Mouse (Mus musculus) megakaryocyte progenitor cell, adult 5-6 weeks (primary cell): ENCODE results near the gene Ddah1. TPM values are rescaled to one million over a fixed set of nuclear protein-coding genes. Genes with fewer than 3 reads are reported as not detected.

Source experiments
- ATAC-seq: replicated peaks from 2 replicates; pipeline ENCODE4 v1.8.0; 2016; ENCODE audit warnings: mild to moderate bottlenecking, moderate TSS enrichment, inconsistent platforms; ENCODE audit not compliant: poor library complexity
- total RNA-seq, 2 experiments: library from RNA; stranded (forward) in 1 of 2; stranded (reverse) in 1 of 2; fragments of 157-497, 149-512 nt in 1 of 2; fragments of 200-1000 nt in 1 of 2; gene quantifications; 2 replicates each; pipeline versions ENCODE4 v1.2.3 to v1.2.4; 2015 to 2017

The Ddah1 gene
- total RNA-seq (2015), result not detected in 2 replicates
- total RNA-seq (2017), result not detected in 2 replicates

- peak; percentile 54 for ATAC-seq
These were observed at the start of gene Ddah1 for GRCm38 (mm10) chr3:145758561-145759378. Gene Ddah1, plus strand, starts transcription at chr3:145758675.

DNA sequence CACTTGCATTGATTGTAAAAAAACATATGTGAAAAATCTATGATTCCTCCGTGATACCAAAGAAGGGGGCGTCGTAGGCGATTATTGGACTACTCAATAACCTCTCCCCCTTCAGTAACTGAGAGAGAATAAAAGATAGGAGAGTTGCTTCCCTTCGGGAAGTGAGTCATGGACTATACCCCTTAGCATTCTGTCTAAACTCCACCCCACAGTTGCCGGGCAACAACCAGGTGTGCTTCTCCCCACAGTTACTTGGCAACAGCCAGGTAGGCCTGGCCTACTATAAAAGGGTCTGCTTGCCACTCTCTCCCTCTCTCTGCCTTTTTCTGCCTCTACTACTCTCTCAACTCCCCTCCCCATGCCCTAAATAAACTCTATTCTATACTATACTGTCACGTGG, 42.6 kb upstream of the Ddah1 start:
- ATAC-seq, result no peak

DNA sequence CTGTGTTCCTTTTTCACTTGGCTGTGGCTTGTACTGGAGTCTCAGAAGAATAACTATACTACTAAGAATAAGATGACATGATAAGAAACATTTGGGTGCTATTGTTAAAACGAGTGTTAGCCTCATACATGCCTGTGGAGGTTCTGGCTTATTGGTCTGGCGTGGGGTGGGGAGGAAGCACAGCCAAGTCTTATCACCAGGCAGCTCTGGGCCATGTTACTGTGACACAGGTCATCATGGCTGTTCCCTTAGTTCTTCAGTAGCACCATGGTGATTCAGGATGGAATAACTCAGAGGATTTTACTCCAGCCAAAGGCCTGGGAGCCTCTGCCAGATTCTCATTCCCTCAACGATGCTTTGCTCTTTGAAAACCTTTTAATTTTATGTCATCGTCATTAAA, 38.8 kb upstream of the Ddah1 start:
- ATAC-seq, result no peak

GRCm38 (mm10) chr3:145725078-145725477, 33.4 kb upstream of the Ddah1 start:
- no peak for ATAC-seq

DNA sequence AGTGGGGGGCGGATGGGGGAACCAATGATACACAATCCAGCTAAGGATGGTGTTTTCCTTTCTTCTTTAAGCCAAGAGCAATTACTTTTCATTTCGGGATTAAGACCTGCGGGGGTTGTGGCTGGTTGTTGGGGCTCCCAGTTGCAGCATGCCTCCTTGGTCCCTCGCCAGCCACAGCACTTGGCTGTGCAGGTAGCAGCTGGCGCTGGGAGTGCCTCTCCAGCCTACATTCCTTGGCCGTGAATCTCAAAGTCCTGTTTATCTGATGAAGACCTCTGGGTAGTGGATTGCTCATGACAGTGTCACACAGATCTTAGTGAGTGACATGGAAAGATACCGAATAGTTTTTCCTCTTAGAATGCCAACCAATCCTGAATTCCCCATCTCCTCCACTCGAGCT, 30.1 kb upstream of the Ddah1 start:
- no peak for ATAC-seq

- no peak for ATAC-seq
These were observed 28.9 kb upstream of the Ddah1 start for GRCm38 (mm10) chr3:145729531-145729930.

DNA sequence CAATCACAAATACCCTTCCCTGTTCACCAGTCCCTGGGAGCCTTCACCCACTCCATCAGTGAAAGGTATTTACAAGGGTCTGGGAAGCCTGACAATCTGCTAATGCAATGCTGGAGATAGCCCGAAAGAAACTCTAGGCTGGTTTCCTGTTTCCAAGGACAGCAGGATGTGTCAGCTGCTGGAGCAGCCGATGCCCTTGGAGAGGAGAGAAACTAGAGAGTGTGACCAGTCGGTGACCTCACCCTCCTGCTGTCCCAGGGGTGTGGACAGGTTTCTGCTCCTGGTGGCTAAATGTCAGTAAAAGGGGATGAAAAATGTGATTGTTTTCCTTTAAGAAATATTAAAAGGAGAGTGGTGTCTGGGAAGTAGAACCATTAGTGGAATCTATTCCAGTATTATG, 28.4 kb upstream of the Ddah1 start:
- no peak for ATAC-seq

GRCm38 (mm10) chr3:145734857-145735256, 23.6 kb upstream of the Ddah1 start:
- no peak for ATAC-seq

- no peak for ATAC-seq
These were observed 21.9 kb upstream of the Ddah1 start for GRCm38 (mm10) chr3:145736562-145736961.

- no peak for ATAC-seq
These were observed 19.8 kb upstream of the Ddah1 start for GRCm38 (mm10) chr3:145738662-145739061.

DNA sequence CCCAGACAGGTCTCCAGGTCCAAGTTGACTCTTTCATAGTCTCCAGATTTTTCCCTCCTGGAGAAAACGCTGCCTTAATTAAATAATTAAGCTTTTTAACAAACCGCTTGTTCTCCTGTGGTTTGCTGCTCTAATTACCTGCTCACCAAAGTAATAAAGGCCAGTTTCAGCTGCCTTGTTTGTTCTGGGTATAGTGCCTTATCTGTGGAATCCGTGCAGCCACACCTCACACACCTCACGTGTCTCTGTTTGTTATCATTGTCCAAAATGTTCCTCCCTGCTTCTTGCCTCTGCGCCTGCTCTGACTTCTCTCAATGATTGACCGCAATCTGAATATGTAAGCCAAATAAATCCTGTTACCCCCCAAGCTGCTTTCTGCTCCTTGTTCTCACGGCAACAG, 18.6 kb upstream of the Ddah1 start:
- no peak for ATAC-seq

GRCm38 (mm10) chr3:145743050-145743449, 15.4 kb upstream of the Ddah1 start:
- ATAC-seq, result peak; percentile 65

DNA sequence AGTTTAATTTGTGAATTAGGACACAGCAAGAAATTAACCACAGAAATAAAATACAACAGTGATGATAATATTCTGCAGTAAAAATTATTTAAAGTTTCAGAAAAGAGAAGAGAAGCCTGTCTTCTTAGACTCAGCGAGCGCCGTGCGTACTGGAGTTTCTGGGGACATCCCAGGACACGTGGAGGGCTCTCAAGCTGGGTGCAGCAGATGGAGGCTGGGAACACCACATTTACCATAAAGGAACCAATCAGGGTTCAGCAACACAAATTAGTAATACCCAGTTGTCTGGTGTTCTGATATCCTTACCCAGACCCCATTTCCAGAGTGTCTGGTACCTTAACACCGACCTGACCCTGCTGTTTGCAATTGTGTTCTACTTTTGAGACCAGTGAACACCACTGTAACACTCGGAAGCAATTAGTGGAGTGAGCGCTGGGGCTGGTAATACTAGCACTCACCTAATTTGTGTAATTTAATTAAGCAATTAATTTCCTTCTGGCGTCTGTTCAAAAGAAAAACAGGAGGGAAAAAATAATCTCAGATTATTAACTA, 14.9 kb upstream of the Ddah1 start:
- no peak for ATAC-seq

DNA sequence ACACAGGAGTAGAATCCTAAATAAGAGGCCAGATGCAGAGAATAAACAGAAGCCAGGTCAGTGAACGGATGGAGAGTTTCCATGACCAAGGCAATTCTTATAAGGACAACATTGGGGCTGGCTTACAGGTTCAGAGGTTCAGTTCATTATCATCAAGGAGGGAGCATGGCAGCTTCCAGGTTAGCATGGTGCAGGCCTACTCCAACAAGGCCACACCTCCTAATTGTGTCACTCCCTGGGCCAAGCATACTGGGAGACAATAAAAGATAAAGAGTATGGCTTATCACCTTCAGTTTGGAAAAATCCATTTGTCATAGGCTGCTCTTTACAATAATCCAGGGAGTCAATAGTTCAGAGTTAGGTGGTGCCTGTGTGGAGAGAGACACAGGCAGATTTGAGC, 9.8 kb upstream of the Ddah1 start:
- no peak for ATAC-seq

DNA sequence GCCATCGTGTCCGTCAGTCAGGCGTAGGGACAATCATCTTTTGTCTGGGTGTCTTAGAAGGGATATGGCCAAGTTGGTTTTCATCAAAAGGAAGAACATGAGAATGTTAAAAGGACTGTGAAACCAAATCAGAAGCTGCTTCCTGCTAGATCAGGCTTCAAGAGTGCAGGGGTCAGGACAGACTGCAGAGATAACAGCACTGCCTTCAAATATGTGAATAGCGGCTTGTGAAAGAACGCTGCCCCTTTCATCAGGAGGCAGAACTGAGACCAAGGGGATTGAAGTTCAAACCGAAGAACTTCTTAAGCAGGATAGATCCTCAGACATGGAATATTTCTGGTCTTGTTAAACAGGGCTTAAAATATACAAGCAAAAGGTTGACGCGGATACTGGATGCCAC, 2.0 kb upstream of the Ddah1 start:
- ATAC-seq, result no peak

- ATAC-seq, result no peak
These were observed 1.3 kb upstream of the Ddah1 start for GRCm38 (mm10) chr3:145757177-145757576.

GRCm38 (mm10) chr3:145757844-145758243, 631 bp upstream of the Ddah1 start:
- ATAC-seq, result peak; percentile 21

- ATAC-seq, result no peak
These were observed 1.1 kb downstream of the Ddah1 start for GRCm38 (mm10) chr3:145759379-145760209.

DNA sequence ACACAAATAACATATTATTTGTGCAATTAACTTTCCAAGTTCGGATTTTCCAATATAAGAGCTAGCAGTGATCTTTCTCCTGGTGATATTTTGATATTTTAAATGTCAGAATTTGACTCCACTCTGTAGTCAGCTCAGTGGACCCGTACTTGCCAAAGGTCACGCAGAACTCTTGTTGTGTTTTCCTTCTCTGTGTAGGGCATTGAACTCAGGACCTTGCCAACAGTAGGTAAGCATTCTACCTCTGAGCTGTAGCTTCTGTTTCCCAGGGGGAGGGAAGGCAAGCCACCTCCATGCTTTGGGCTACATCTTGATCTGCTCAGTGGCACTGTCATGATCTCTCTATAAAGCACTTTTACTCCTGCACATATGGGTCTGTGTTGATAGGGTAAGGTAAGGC, 2.1 kb downstream of the Ddah1 start:
- no peak for ATAC-seq

GRCm38 (mm10) chr3:145761501-145762170, 3.2 kb downstream of the Ddah1 start:
- ATAC-seq, result no peak

GRCm38 (mm10) chr3:145762957-145763641, 4.6 kb downstream of the Ddah1 start:
- ATAC-seq, result no peak
